Mouse (Mus musculus) G1E (cell line): Measurements from ENCODE around the gene Smarcd2. TPM values are rescaled to one million over a fixed set of nuclear protein-coding genes. Genes with fewer than 3 reads are reported as not detected.
A peak's percentile ranks its signal among the peaks of the same experiment; 100 is the strongest.

Experiments
- ATAC-seq: 2 replicates; pipeline ENCODE4 v1.8.0; 2016; ENCODE audit warnings: mild to moderate bottlenecking; ENCODE audit not compliant: insufficient number of reproducible peaks, poor library complexity, low FRiP score, severe bottlenecking; ENCODE audit errors: extremely low read depth
- DNase-seq: peaks from one replicate; pipeline ENCODE4 v3.0.0; 2012; ENCODE audit warnings: low spot score
- H3K27me3 ChIP-seq: 2 replicates; pipeline ENCODE4 v1.6.1; 2012; ENCODE audit warnings: mild to moderate bottlenecking, low read length, inconsistent platforms; ENCODE audit not compliant: insufficient read depth
- H3K36me3 ChIP-seq: replicated peaks from 2 replicates; pipeline ENCODE3; 2012; ENCODE audit warnings: mild to moderate bottlenecking, inconsistent platforms
- H3K4me1 ChIP-seq: 2 replicates; pipeline ENCODE4 v1.6.1; 2012; ENCODE audit warnings: low read depth, low read length, inconsistent platforms, mixed read lengths; ENCODE audit not compliant: insufficient read depth
- H3K4me3 ChIP-seq: 2 replicates; pipeline ENCODE4 v1.5.1; 2012; ENCODE audit warnings: low read depth, mild to moderate bottlenecking, inconsistent platforms, low read length, moderate library complexity, mixed read lengths
- H3K9me3 ChIP-seq: replicated peaks from 2 replicates; pipeline ENCODE4 v1.6.1; 2012; ENCODE audit warnings: inconsistent platforms
- CTCF ChIP-seq: IDR thresholded peaks from 2 replicates; pipeline ENCODE4 v1.5.1; 2012; ENCODE audit warnings: low read depth, low read length, inconsistent platforms, mixed read lengths
- GATA1 ChIP-seq: IDR thresholded peaks from 2 replicates; pipeline ENCODE4 v1.6.1; 2012; ENCODE audit warnings: borderline replicate concordance, low read length, inconsistent platforms, mixed read lengths
- GATA2 ChIP-seq: IDR thresholded peaks from 2 replicates; pipeline ENCODE4 v1.6.1; 2012; ENCODE audit warnings: low read depth, low read length, inconsistent platforms, borderline replicate concordance
- POLR2AphosphoS5 ChIP-seq: IDR thresholded peaks from 2 replicates; pipeline ENCODE4 v1.6.1; 2012; ENCODE audit warnings: low read depth, low read length, inconsistent platforms; ENCODE audit not compliant: insufficient replicate concordance
- TAL1 ChIP-seq: conservative IDR thresholded peaks from 2 replicates; pipeline ENCODE4 v1.6.1; 2012; ENCODE audit warnings: low read depth, low read length, inconsistent platforms, mixed read lengths
- polyA plus RNA-seq: library from polyadenylated mRNA; stranded (reverse); fragments of >175 nt; gene quantifications from 2 replicates; pipeline ENCODE4 v1.2.3, GENCODE M21; 2012
- total RNA-seq, 2 experiments: library from RNA; stranded (forward) in 1 of 2; stranded (reverse) in 1 of 2; fragments of 200-1000 nt in 1 of 2; fragments of >200 nt in 1 of 2; fragmentation: Nextera tagmentation in 1 of 2; gene quantifications; 2 replicates each; pipeline ENCODE4 v1.2.3; 2014 to 2017

Gene Smarcd2
- total and polyA plus RNA-seq, 3 experiments, result 94.1 to 139 (median 138) TPM

- Histone ChIP-seq H3K4me1 (no peaks in the 10 kb centered on the region), H3K36me3 (no peaks in the 10 kb centered on the region), H3K27me3 (peaks cover 66% of the 10 kb centered on the region), H3K9me3 (no peaks in the 10 kb centered on the region), H3K4me3 (no peak overlapping the region)
- ATAC-seq, result no peak
- no peak for DNase-seq
- TF ChIP-seq GATA2 (no peak), CTCF (no peak)
Measured at GRCm38 (mm10) chr11:106283371-106283770, 10.6 kb upstream of the Smarcd2 start.

GRCm38 (mm10) chr11:106282452-106282851, 9.7 kb upstream of the Smarcd2 start:
- no peak for TF ChIP-seq POLR2AphosphoS5
- TF ChIP-seq GATA1, result no peak
- TF ChIP-seq CTCF, result no peak
- no peak for TF ChIP-seq TAL1
- TF ChIP-seq GATA2, result no peak
- H3K4me3 ChIP-seq, result no peak overlapping the region
- H3K4me1 ChIP-seq, result no peaks in the 10 kb centered on the region
- H3K36me3 ChIP-seq, result no peaks in the 10 kb centered on the region
- H3K27me3 ChIP-seq, result peaks cover 66% of the 10 kb centered on the region
- no peaks in the 10 kb centered on the region for H3K9me3 ChIP-seq
- DNase-seq, result no peak
- ATAC-seq, result no peak

GRCm38 (mm10) chr11:106276454-106276853, 3.7 kb upstream of the Smarcd2 start, which contains the start of gene Tcam1:
Tcam1 (plus strand) TSS chr11:106276672.
- ATAC-seq (peak; percentile 57; the same call in 1 of the 2 replicates), DNase-seq (peak; percentile 64)
- H3K27me3 ChIP-seq, result peaks cover 24% of the 10 kb centered on the region
- peaks cover 35% of the 10 kb centered on the region for H3K4me1 ChIP-seq
- peaks cover 1% of the 10 kb centered on the region for H3K36me3 ChIP-seq
- H3K9me3 ChIP-seq, result no peaks in the 10 kb centered on the region
- H3K4me3 ChIP-seq, result peak within 1 kb of the TSS; percentile 59; the same call in 1 of the 2 replicates
- TF ChIP-seq CTCF, result no peak
- TF ChIP-seq GATA1, result no peak
- no peak for TF ChIP-seq POLR2AphosphoS5
- TF ChIP-seq GATA2, result no peak

- Histone ChIP-seq H3K9me3 (no peaks in the 10 kb centered on the region), H3K36me3 (peaks cover 15% of the 10 kb centered on the region), H3K4me1 (peaks cover 49% of the 10 kb centered on the region), H3K27me3 (peaks cover 19% of the 10 kb centered on the region), H3K4me3 (no peak overlapping the region)
- ATAC-seq (no peak), DNase-seq (no peak)
- no peak for TF ChIP-seq CTCF
- no peak for TF ChIP-seq GATA2
- no peak for TF ChIP-seq TAL1
- TF ChIP-seq GATA1, result no peak
- no peak for TF ChIP-seq POLR2AphosphoS5
Measured at GRCm38 (mm10) chr11:106274971-106275411, 2.2 kb upstream of the Smarcd2 start.

- DNase-seq (no peak), ATAC-seq (no peak)
- Histone ChIP-seq H3K4me3 (no peak overlapping the region), H3K9me3 (no peaks in the 10 kb centered on the region), H3K36me3 (peaks cover 17% of the 10 kb centered on the region), H3K27me3 (peaks cover 15% of the 10 kb centered on the region), H3K4me1 (peaks cover 53% of the 10 kb centered on the region)
- TF ChIP-seq GATA2 (no peak), POLR2AphosphoS5 (no peak), TAL1 (no peak), CTCF (no peak), GATA1 (no peak)
Measured at GRCm38 (mm10) chr11:106274374-106274773, 1.6 kb upstream of the Smarcd2 start.

- H3K4me1 ChIP-seq, result peaks cover 58% of the 10 kb centered on the region
- peaks cover 23% of the 10 kb centered on the region for H3K36me3 ChIP-seq
- DNase-seq, result no peak
- no peaks in the 10 kb centered on the region for H3K9me3 ChIP-seq
- no peak for TF ChIP-seq GATA1
- TF ChIP-seq TAL1, result no peak
- TF ChIP-seq CTCF, result no peak
- no peak for TF ChIP-seq POLR2AphosphoS5
- TF ChIP-seq GATA2, result no peak
- no peak for ATAC-seq
- H3K27me3 ChIP-seq, result peaks cover 15% of the 10 kb centered on the region
- H3K4me3 ChIP-seq, result peak overlapping the region; percentile 92
Measured at GRCm38 (mm10) chr11:106273811-106274210, 1.0 kb upstream of the Smarcd2 start.

- Histone ChIP-seq H3K4me1 (peaks cover 63% of the 10 kb centered on the region), H3K9me3 (no peaks in the 10 kb centered on the region), H3K27me3 (peaks cover 12% of the 10 kb centered on the region), H3K36me3 (peaks cover 28% of the 10 kb centered on the region), H3K4me3 (peak overlapping the region; percentile 92)
- TF ChIP-seq TAL1 (no peak), GATA1 (no peak), GATA2 (no peak), POLR2AphosphoS5 (no peak), CTCF (no peak)
- DNase-seq (peak; percentile 45), ATAC-seq (no peak)
Measured at GRCm38 (mm10) chr11:106273311-106273684, 526 bp upstream of the Smarcd2 start.
